Mouse (Mus musculus) mature B cell (primary cell): ENCODE results near the gene Arih2.

Experiments used
- in situ Hi-C: fragments of 300-500 bp; cut with MboI; formaldehyde crosslinking; loops from 2 replicates; pipeline ENCODE4 v1.14.3; 2019

The Arih2 gene

DNA sequence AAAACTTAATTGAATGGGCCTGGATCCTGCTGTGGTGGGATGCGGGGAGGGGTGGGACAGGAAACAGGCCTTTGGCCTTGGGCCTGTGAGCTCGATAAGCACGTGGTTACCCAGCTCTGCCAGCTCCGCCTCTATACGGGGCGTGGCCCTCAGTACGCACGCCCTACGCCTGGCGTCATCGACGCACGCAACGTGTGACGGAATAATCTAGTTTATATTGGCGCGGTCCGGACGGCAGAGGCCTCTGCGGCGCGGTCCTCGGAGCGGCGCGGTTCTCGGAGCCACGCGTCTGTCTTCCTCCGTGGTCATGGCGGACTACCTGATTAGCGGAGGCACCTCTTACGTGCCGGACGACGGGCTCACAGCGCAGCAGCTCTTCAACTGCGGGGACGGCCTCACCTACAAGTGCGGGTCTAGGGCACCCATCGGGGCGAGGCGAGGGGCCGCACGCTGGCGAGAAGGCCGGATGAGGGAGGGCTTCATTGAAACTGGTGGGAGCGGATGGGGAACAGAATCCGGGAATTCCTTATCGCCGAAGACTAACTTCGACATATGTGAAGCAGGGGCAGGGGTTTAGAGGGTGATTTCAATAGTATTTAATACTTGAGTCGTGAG, 88.9 kb downstream of the Arih2 start, which contains the start of gene Impdh2:
Gene Impdh2 (plus strand): TSS at position 60 of the 615 bp plus-strand sequence.
- in situ Hi-C loops = no loop called here

DNA sequence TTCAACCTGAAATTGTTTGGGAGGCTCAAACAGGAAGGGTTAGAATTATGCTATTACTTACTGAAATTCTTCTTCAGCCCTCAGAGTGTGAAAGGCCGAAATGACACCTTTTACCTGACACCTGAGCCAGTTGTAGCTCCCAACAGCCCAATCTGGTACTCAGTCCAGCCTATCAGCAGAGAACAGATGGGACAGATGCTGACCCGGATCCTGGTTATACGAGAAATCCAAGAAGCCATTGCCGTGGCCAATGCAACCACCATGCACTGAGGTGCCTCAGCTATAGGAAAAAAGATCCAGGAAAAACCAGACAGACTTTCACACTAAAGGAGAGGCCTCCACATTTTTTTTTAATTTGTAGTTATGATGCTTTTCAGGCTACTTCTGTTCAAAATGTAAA, 90.0 kb downstream of the Arih2 start:
- in situ Hi-C loops = no loop called here
